Mouse (Mus musculus): ENCODE results near the gene Enpp7. TPM values are rescaled to one million over a fixed set of nuclear protein-coding genes. Genes with fewer than 3 reads are reported as not detected.

Enpp7 gene
- not detected in 2 replicates for polyA plus RNA-seq (2015; fragmentation: Nextera tagmentation; extraction: Ambion mirVana)

DNA sequence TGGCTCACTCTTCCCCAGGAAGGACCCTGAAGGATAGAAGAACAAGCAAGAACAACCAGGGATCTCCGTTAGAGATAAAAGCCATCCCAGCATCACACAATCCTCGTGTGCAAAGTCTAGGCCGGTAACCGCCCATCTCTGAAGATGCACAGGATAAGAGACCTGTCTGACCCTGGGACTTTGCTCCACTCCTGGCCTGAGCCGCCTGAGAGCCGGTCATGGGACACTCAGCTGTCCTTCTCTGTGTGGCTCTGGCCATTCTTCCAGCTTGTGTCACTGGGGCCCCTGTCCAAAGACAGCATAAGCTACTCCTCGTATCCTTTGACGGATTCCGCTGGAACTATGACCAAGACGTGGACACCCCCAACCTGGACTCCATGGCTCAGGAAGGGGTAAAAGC is at the start of gene Enpp7:
TSS of gene Enpp7 (plus strand) at position 190 of the 400 bp plus-strand sequence.
- H3K4me3 ChIP-seq (replicated peaks) = no peak within 1 kb of the TSS
- H3K9me3 ChIP-seq = no peaks in the 10 kb centered on the region
- H3K4me1 ChIP-seq = no peaks in the 10 kb centered on the region
- no peak within 1 kb of the TSS for H3K4me2 ChIP-seq
- WGBS = 83% methylated on average over 10 of the region's 10 CpGs
- no peak within 1 kb of the TSS for H3K9ac ChIP-seq
- no peak within 1 kb of the TSS for H3K27ac ChIP-seq
- H3K27me3 ChIP-seq (replicated peaks) = no peaks in the 10 kb centered on the region
- no peak for ATAC-seq (ENCODE audit: insufficient read depth, low FRiP score, low read depth)
- H3K36me3 ChIP-seq = no peaks in the 10 kb centered on the region

DNA sequence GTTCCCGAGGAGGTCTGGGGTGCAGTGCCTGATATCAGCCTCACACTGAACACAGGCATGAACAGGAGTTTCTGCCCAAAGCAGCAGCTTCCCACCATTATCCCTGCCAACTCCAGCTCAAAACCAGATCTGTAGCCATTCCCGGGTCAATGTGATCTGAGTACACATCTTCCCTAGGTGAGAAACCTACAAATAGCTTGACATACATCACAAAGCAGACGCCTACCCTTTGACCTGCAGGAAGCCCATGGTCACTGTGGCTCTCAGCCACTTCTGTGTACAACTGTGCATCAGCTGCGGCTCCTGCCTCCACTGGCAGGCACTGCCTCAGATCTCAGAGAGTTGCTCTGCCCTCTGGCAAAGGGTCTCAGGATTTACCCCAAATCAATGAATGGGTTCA is 48.3 kb upstream of the Enpp7 start:
- H3K4me2 ChIP-seq = no peak overlapping the region
- peaks cover 8% of the 10 kb centered on the region; the same call in 1 of the 2 replicates for H3K27me3 ChIP-seq (replicated peaks)
- H3K36me3 ChIP-seq = no peaks in the 10 kb centered on the region
- no peak overlapping the region for H3K9ac ChIP-seq
- H3K27ac ChIP-seq = no peak overlapping the region
- no peaks in the 10 kb centered on the region for H3K9me3 ChIP-seq
- WGBS = 73% methylated on average over 4 of the region's 4 CpGs
- no peak overlapping the region for H3K4me3 ChIP-seq (replicated peaks)
- ATAC-seq (ENCODE audit: insufficient read depth, low FRiP score, low read depth) = no peak
- no peaks in the 10 kb centered on the region for H3K4me1 ChIP-seq

DNA sequence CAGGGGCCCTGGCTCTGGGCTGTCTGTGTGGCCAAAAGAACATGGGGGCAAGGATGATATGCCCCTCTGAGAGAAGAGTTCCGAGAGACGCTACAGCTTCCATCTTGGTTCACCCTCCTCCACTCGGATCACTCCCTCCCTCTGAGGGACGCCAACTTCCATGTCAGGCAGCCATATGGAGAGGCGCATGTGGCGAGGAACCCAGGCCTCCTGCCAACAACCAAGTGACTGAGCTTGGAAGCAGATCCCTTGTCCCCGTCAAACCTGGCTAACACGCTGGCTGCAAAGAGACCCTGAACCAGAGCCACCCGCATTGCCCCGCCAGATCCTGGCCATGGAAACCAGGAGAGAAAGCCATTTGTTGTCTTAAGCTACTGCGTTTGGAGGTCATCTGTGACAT is 47.4 kb upstream of the Enpp7 start:
- H3K27ac ChIP-seq = no peak overlapping the region
- H3K4me2 ChIP-seq = no peak overlapping the region
- no peak for ATAC-seq (ENCODE audit: insufficient read depth, low FRiP score, low read depth)
- peaks cover 8% of the 10 kb centered on the region; the same call in 1 of the 2 replicates for H3K27me3 ChIP-seq (replicated peaks)
- no peak overlapping the region for H3K4me3 ChIP-seq (replicated peaks)
- H3K9me3 ChIP-seq = no peaks in the 10 kb centered on the region
- 69% methylated on average over 11 of the region's 11 CpGs for WGBS
- no peaks in the 10 kb centered on the region for H3K36me3 ChIP-seq
- no peaks in the 10 kb centered on the region for H3K4me1 ChIP-seq
- H3K9ac ChIP-seq = no peak overlapping the region

DNA sequence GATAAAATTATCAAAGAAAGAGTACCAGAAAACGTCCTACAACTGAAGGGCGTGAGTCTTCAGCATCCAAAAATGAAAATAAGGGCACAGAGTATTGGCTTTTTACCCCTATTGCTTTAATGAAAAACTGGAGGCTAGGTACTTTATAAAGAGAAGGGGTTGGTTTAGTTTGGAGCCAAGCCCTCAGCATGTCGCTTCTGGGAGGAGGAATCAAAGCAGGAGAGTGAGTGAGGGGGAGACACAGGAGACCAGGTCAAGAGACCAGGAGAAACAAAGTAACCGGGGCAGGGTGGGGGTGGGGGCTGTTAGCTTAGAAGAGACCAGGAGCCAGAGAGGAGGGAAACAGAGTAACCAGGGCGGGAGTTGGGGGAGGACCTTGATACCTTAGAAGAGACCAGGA is 46.7 kb upstream of the Enpp7 start:
- Histone ChIP-seq H3K4me3 (replicated peaks) (no peak overlapping the region), H3K9me3 (no peaks in the 10 kb centered on the region), H3K27me3 (replicated peaks) (peaks cover 8% of the 10 kb centered on the region; the same call in 1 of the 2 replicates), H3K9ac (no peak overlapping the region), H3K4me2 (no peak overlapping the region), H3K4me1 (no peaks in the 10 kb centered on the region), H3K36me3 (no peaks in the 10 kb centered on the region), H3K27ac (no peak overlapping the region)
- WGBS = 48% methylated on average over 5 of the region's 5 CpGs
- ATAC-seq (ENCODE audit: insufficient read depth, low FRiP score, low read depth) = no peak

DNA sequence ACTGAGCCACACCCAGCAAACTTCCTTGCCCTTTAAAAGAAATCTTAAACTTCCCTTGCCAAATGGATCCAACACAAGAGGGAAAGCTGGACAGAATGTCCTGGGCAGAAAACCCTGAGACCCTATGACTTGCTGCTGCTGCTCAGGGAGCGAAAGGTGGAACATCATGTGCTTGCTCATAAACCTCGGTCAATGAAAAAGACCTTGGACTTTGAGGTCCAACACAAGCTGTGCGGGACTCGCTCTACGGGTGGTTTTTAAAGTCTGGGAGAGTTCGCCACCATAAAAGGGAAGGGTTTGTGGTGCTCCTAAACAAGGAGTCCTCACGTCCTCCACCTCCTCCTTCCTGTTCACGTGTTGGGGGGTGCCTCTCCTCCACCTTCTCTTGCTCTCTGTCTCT is 42.1 kb upstream of the Enpp7 start:
- WGBS = 83% methylated on average over 8 of the region's 8 CpGs
- Histone ChIP-seq H3K27me3 (replicated peaks) (no peaks in the 10 kb centered on the region), H3K36me3 (no peaks in the 10 kb centered on the region), H3K9me3 (no peaks in the 10 kb centered on the region), H3K4me1 (no peaks in the 10 kb centered on the region), H3K4me2 (no peak overlapping the region), H3K4me3 (replicated peaks) (no peak overlapping the region), H3K9ac (no peak overlapping the region), H3K27ac (no peak overlapping the region)
- ATAC-seq (ENCODE audit: insufficient read depth, low FRiP score, low read depth) = no peak

DNA sequence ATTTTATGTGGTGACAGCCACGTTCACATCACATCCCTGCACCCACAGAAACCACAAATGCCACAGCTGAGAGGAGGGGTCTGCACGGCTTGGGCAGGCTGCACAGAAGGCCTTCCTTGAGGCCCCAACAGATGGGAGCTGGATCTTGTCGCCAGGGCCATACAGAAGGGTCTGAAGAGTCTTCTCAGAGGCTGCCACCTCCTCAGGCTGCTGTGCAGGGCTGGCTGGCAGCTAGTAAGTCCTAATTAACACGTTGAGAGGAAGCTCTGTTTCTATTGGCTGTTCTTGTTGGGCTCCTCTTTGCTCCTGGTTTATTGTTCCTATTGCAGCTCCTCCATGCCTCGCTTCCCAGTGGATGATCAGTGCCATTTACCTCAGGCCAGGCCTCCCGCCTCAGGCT is 33.0 kb upstream of the Enpp7 start:
- Histone ChIP-seq H3K27me3 (replicated peaks) (no peaks in the 10 kb centered on the region), H3K27ac (no peak overlapping the region), H3K4me1 (no peaks in the 10 kb centered on the region; the same call in 1 of the 2 replicates), H3K4me3 (replicated peaks) (no peak overlapping the region), H3K4me2 (no peak overlapping the region), H3K9ac (no peak overlapping the region), H3K9me3 (no peaks in the 10 kb centered on the region), H3K36me3 (no peaks in the 10 kb centered on the region)
- WGBS = 53% methylated on average over 6 of the region's 6 CpGs
- ATAC-seq (ENCODE audit: insufficient read depth, low FRiP score, low read depth) = no peak

DNA sequence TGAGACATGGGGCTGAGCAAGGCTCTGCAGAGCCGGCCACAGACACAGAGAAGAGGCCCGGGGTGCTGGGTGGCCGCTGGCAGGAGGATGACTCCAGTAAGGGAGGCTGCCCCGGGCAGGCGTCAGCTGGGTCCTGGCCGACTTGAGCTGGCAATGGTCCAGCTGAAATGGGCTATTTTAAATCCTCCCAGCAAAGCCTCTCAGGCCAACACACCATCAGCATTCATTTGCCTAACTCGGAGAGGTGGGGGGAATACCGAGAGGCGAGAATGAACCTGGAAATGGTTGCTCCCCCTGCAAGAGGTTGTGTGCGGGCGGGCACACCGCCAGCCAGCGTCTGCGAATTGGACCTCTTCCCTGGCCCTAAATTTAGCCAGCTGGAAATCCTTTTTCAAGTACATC is 30.9 kb upstream of the Enpp7 start:
- Histone ChIP-seq H3K9me3 (no peaks in the 10 kb centered on the region), H3K4me1 (no peaks in the 10 kb centered on the region; the same call in 1 of the 2 replicates), H3K36me3 (no peaks in the 10 kb centered on the region), H3K27me3 (replicated peaks) (no peaks in the 10 kb centered on the region), H3K4me3 (replicated peaks) (no peak overlapping the region), H3K27ac (no peak overlapping the region), H3K9ac (no peak overlapping the region), H3K4me2 (no peak overlapping the region)
- no peak for ATAC-seq (ENCODE audit: insufficient read depth, low FRiP score, low read depth)
- WGBS = 48% methylated on average over 14 of the region's 14 CpGs

DNA sequence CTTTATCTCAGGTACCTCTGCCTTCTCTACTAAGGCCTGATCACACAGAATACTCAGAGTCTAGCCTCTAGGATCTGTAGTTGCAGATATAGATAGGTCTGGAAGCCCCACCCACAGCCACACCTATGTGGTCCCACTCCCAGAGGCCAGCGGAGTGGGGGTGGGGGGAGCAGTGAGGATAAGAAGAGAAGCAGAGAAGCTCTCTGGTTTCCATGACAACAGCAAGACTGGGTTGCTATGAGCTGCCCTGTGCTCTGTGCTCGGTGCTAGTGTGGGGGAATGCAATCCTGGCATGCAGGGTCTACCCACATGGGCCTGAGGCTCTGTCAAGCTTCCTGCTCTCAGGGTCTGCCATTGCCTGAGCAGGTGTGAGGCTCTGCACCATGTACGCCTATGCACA is 27.3 kb upstream of the Enpp7 start:
- Histone ChIP-seq H3K27ac (no peak overlapping the region), H3K4me2 (no peak overlapping the region), H3K4me3 (replicated peaks) (no peak overlapping the region), H3K9ac (no peak overlapping the region), H3K27me3 (replicated peaks) (no peaks in the 10 kb centered on the region), H3K9me3 (no peaks in the 10 kb centered on the region), H3K36me3 (no peaks in the 10 kb centered on the region), H3K4me1 (no peaks in the 10 kb centered on the region; the same call in 1 of the 2 replicates)
- 60% methylated on average over 3 of the region's 3 CpGs for WGBS
- no peak for ATAC-seq (ENCODE audit: insufficient read depth, low FRiP score, low read depth)

DNA sequence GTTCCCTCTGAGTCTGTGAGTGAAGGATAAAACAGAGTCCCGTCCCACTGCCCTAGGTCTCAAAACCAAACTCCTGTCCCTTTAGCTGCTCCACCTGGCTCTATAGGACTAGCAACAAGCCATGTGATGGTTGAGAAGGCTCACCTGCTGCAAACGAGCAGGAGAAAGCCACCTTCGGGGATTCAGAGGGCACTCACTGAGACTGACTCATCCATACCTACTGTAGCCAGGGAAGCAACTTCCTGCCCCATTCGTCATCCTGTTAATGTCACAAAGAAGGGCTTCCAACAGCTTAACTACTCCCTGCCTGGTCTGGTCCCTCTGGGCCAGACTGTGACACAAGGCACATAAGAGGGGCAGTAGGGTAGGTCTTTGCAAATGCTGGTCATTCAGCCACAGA is 25.5 kb upstream of the Enpp7 start:
- Histone ChIP-seq H3K4me2 (no peak overlapping the region), H3K9ac (no peak overlapping the region), H3K27ac (no peak overlapping the region), H3K4me3 (replicated peaks) (no peak overlapping the region), H3K36me3 (no peaks in the 10 kb centered on the region), H3K4me1 (no peaks in the 10 kb centered on the region), H3K27me3 (replicated peaks) (no peaks in the 10 kb centered on the region), H3K9me3 (no peaks in the 10 kb centered on the region)
- no peak for ATAC-seq (ENCODE audit: insufficient read depth, low FRiP score, low read depth)
- WGBS = 54% methylated on average over 4 of the region's 4 CpGs

DNA sequence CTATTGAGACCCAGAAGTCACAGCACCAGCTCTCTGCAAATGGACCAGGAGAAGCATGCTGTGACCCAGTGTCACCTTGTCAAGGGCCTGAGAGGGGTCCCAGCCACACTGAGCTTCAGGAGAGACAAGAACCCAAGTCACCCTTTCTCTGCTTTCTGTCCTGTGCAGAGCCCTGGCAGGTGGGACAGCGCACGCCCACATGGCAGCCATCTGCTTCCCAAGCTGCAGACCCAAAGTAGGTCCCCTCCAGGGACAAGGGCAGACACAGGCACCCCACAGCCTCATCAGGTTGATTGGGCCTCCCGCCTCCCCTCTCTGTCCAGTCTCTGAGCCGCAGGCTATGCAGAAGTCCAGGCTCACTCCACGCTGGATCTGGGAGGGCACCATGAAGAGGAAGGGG is 24.1 kb upstream of the Enpp7 start:
- 84% methylated on average over 5 of the region's 5 CpGs for whole genome bisulfite sequencing
- ATAC-seq (ENCODE audit: insufficient read depth, low FRiP score, low read depth) = no peak
- no peaks in the 10 kb centered on the region for H3K4me1 ChIP-seq
- H3K36me3 ChIP-seq = no peaks in the 10 kb centered on the region
- no peak overlapping the region for H3K4me2 ChIP-seq
- no peak overlapping the region for H3K9ac ChIP-seq
- no peak overlapping the region for H3K27ac ChIP-seq
- no peak overlapping the region for H3K4me3 ChIP-seq (replicated peaks)
- H3K9me3 ChIP-seq = no peaks in the 10 kb centered on the region
- H3K27me3 ChIP-seq (replicated peaks) = no peaks in the 10 kb centered on the region

DNA sequence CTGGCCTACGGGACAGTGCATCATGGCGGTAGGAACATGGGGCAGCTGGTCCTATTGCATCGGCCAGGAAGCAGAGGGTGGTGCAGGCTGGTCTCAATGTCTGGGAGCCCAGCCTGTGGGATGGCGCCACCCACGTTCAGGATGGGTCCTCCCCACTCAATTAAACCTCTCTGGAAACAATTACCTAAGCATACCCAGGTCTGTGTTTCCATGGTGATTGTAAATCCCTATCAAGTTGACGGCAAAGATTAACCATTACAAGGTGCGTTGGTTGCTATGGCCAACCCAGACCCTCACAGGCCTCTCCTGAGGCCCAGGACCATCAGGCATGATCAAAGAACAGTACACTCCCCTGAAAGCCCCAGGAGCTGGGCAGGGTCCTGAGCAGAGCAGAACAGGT is 22.9 kb upstream of the Enpp7 start:
- H3K9me3 ChIP-seq = no peaks in the 10 kb centered on the region
- no peak overlapping the region for H3K4me2 ChIP-seq
- 52% methylated on average over 7 of the region's 7 CpGs for WGBS
- no peak overlapping the region for H3K9ac ChIP-seq
- H3K36me3 ChIP-seq = no peaks in the 10 kb centered on the region
- H3K27ac ChIP-seq = no peak overlapping the region
- H3K27me3 ChIP-seq (replicated peaks) = no peaks in the 10 kb centered on the region
- H3K4me3 ChIP-seq (replicated peaks) = no peak overlapping the region
- no peaks in the 10 kb centered on the region for H3K4me1 ChIP-seq
- ATAC-seq (ENCODE audit: insufficient read depth, low FRiP score, low read depth) = no peak

DNA sequence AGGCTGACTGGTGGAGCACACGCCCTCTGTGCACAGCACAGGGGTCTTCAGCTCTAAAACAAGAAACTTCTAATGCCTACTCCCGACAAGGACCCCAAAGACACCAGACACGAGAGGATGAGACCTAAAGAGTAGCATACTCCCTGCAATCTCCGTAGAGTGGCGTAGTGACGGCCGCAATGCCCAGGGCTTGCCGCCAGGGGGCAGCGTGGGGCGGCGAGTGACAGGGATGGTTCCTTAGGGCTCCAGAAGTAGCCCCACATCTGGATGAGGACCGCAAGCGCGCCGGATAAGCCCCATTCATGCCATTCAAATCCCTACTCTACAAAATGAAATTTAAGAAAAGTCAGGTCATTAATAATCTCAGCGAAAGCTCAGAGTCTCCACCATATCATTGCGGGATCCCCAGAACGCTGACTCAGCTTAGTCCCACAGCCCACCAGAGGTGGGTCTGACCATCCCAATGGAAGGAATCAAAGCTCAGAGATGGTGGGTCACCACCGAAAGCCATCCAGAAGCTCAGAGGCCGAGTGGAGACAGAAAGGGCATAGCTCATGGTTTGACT is 16.4 kb upstream of the Enpp7 start:
- no peak overlapping the region for H3K4me2 ChIP-seq

More for the DNA sequence above, 16.4 kb upstream of the Enpp7 start:
- H3K9ac ChIP-seq = no peak overlapping the region
- H3K9me3 ChIP-seq = no peaks in the 10 kb centered on the region
- H3K27me3 ChIP-seq (replicated peaks) = peaks cover 20% of the 10 kb centered on the region
- H3K4me1 ChIP-seq = no peaks in the 10 kb centered on the region
- 32% methylated on average over 20 of the region's 20 CpGs for WGBS
- no peak overlapping the region for H3K4me3 ChIP-seq (replicated peaks)
- no peak for ATAC-seq (ENCODE audit: insufficient read depth, low FRiP score, low read depth)
- H3K36me3 ChIP-seq = no peaks in the 10 kb centered on the region
- no peak overlapping the region for H3K27ac ChIP-seq
